Mouse (Mus musculus): Measurements from ENCODE around the gene Zfyve27. TPM values are rescaled to one million over a fixed set of nuclear protein-coding genes. Genes with fewer than 3 reads are reported as not detected.

Gene Zfyve27
- total RNA-seq (2021) (10 to 100 TPM; 43.6 to 47.9 TPM), polyA plus RNA-seq (2012; rRNA removed) (37.6 and 49.2 TPM in 2 replicates)
- long read RNA-seq, transcript Zfyve27-201 (12 exons, 2,573 nt): major isoform, 11 of 38 reads
- long read RNA-seq, partial matches to known transcripts: 0 of 38 reads
- long read RNA-seq, other reads (novel, unspliced or antisense): 27 of 38 reads

DNA sequence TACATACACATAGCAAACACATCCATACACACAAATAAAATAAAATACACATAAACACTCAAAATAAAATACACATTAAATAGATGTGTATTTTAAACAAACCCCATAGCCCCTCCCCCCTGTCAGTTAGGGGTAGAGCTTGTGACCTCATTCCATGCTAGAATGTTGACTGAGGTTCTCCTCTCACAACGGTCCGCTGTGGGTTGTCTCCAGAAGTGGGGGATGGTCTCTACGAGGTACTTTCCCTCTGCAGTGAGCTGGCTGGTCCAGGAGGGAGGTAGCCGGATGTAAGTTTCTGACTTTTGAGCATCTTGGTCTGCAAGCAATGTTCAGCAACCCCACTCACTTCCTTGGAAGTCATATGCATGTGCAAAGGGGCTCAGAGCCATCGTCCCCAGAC is at the start of gene Zfyve27:
Zfyve27 (plus strand) TSS at position 188 of the 400 bp plus-strand sequence.
- no peak for DNase-seq

DNA sequence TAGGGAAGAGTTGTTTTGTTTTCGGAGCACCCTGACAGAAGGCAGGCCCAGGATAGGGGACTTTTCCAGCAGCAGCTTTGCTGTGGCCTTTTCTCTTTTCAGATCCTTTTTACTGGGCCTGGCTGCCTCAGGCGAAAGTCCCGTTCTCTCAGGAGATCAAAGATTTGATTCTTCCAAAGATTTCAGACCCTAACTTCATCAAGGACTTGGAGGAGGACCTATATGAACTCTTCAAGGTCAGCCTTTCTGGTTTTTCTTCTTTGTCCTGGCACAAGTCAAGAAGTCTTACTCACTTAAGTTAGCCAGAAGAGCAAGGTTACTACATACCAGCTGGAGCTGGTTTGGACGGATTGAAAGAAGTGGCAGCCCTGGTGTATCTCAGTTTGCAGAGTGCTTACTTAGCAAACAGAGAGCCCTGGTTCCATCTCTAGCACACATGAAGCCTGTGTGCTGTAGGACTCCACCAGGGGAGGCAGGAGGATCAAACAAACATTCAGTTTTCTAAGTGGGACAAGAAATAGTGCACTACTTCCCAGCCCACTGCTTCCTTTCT is 47.9 kb upstream of the Zfyve27 start:
- DNase-seq: no peak

DNA sequence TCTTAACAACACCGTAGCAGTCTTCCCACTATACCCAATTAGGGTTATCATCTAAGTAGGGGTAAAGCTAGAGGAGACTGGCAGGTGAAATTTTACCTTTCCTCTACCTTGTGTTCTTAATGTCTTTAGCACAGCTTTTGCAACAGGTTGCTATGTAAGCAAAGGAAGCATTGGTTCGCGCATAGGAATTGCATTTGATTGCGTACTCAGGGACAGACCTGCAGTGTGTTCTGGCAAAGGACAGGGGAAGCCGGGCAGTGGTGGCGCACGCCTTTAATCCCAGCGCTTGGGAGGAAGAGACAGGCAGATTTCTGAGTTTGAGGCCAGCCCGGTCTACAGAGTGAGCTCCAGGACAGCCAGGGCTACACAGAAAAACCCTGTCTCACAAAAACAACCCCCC is 45.6 kb upstream of the Zfyve27 start:
- no peak for DNase-seq

DNA sequence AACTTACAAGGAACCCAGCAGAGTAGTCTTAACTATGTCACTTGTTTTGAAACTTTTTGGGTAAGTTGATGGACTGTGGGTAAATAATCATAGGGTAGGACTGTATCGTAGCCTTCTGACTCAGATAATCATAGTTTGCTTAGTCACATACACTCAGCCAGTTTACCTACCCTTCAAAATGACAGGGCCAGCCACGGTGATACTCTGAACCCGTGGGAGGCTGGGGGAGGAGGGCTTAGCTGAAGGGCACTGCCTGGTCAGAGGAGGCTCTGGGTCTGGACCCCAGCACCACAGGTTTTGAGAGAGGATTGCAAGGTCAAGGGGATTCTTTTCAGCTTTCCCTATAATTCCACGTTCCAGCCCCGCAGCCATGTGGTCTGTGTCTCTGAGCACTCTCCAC is 45.2 kb upstream of the Zfyve27 start:
- peak; percentile 64 for DNase-seq

DNA sequence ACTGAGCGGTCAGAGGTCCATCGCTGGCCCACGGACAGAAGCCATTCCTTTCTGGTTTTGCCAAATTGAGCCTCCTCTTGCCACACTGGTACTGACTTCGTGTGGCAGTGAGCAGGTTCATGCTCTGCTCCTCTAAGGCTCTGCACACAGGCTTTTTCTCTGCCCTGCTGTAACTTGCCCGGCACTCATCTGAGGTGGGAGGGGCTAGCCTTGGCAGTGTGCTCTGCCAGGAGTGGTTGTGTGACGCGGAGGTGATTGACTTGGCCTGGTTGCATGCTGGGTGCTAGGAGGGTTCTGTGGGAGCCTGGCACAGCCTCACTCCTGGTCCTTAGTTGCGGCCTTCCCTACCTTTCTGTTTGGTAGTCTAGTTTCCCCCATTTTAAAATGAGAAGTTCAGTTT is 43.3 kb upstream of the Zfyve27 start:
- peak; percentile 64 for DNase-seq

DNA sequence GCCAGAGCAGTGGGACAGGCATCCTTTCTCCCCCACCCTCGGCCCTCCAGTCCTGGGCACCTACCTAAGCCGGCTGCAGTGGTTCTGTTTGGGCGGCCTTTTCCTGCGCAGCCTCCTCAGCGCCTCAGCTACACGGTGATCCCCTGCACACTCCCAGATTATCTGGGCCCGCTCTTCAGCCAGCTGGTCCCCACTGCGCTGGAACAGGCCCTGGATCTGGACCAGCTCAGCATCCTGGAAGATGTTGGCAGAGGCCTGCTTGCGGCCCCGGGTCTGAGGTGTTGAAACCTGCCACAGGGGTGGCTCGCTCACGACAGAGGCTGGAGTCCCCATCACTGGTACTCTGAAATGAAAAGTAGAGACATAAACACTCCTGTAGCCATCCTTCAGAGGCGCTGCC is 39.1 kb upstream of the Zfyve27 start:
- DNase-seq: no peak

DNA sequence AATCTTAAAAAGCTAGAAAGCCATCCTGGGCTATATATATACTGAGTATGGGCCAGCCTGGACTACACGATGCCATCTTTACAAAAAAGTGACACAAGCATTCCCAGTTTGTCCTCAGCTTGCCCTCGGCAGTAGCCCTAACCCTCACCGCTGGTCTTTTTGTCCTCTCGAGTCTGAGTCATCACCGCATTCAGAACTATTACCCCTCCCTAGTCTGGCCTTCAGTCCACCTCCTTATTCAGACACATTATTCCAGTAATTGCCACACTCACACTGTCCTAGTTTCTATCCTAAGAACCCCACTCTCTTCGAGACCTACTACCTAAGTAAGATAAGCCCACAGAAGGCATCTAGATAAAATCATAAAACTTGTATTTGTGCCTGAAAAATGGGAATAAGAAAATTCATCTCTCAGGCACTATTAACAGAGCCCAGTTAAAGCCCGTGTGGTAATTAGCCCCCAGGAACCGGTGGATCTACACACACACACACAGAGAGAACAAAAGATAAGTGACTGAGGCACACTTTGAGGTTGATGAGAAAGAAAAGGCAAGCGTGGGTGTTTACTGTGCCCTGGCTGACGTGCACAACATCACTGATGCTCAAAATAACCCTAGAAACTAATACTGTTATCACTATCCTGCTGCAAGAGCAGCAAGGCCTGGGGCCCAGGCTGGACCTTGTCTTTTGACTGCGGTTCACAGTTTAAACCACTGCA is 38.1 kb upstream of the Zfyve27 start:
- DNase-seq: peak; percentile 66

DNA sequence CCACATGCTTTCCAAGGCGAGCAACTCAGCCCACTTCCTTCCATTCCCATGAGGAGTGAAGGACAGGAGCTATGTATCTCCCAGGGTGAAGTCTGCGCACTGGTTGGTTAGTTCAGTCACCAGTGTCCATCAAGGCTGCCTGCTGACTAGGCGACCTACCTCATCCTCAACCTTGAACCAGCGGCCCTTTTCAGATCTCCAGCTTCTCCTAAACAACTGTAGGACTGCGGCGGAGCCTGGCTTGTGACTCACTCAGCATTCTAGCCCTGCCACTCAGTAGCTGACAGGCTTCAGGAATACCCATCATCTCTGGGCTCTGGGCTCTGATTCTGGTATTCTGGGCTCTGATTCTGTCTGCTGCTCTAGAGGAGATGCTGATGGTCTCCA is 37.5 kb upstream of the Zfyve27 start:
- DNase-seq: peak; percentile 86

DNA sequence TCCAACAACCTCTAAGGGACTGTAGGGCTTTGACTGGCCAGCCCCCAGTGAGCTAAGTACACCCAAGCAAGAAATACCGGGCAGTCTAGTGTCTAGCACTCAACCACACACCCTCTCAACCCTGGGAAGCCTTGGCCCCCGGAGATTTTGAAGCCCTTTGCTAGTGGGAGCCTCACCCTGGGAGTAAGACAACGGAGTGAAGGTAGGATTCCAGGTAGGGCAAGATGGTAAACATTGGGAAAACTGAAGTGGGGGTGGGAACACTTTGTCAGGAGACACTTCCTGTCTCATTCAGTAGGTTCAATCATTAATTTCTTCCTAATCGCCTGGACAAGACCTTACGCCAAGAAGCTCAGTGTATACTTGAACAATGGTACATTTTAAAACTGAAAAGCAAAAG is 36.7 kb upstream of the Zfyve27 start:
- DNase-seq: no peak

DNA sequence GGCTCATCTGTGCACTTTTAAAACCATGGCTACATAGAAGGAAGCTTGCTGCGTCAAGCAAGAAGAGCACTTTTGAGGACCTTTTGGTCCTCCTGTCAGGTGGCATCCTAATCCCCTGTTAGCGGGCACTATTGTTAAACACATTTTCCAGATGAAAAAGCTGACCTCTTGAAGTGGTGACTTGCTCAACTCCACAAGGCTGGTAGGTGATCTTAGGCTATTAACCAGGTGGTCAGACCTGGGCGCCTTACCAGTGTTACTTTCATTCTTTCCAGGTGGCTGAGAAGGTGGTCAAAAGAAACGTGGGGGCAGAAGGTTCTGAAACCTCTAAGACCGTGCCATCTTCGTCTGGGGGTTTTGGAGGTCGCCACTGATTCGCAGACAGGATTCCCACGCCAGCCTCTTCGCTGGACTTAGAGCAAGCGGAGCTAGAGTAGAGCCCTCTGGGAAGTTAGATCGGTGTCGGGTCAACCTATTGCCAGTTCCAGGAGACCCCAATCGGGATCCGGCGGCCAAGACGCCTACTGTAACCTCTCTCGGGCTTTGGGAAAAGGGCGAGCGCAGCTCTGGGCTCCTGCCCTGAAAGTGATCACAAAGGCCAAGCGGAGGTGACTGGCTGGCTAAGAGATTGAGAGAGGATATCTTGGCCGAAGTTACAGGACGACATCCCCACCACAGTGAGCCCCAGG is 35.6 kb upstream of the Zfyve27 start:
- DNase-seq: no peak

DNA sequence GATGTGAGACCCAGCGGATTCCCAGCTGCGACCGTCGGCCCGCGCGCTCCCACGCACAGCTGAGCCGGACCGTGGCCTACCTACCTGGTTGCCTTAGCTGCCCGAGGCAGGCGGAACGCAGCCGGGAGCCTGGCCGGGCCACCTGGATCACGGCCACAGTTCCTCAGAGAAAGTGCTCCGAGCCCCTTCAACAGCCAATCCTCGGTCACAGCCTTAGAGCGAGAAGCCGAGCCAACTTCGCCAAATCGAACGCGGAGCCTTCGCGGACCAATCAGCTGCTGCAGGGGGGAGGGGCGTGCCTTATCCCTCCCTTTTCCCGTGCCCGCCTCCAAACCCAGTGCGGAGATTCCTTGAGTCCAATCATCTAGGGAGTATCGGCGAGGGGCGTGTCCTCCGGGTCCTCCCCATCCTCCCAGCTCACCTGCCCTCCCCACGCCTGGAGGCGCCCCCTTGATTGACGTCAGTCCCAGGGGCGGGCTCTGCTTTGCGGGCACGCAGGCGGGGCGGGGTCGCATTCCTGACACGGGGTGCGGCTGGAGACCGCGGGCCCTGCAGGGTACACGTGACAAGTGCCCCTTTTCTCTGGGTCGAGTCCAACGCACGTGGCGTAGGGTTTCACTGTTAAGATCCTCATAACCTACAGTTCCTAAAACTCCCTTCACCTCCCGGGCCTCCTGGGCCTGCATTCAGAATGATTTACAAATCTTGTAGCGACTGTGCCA is 34.8 kb upstream of the Zfyve27 start, which contains the start of gene Avpi1:
Avpi1 (minus strand) TSS at position 273 of the 722 bp plus-strand sequence.
- DNase-seq: peak; percentile 99

DNA sequence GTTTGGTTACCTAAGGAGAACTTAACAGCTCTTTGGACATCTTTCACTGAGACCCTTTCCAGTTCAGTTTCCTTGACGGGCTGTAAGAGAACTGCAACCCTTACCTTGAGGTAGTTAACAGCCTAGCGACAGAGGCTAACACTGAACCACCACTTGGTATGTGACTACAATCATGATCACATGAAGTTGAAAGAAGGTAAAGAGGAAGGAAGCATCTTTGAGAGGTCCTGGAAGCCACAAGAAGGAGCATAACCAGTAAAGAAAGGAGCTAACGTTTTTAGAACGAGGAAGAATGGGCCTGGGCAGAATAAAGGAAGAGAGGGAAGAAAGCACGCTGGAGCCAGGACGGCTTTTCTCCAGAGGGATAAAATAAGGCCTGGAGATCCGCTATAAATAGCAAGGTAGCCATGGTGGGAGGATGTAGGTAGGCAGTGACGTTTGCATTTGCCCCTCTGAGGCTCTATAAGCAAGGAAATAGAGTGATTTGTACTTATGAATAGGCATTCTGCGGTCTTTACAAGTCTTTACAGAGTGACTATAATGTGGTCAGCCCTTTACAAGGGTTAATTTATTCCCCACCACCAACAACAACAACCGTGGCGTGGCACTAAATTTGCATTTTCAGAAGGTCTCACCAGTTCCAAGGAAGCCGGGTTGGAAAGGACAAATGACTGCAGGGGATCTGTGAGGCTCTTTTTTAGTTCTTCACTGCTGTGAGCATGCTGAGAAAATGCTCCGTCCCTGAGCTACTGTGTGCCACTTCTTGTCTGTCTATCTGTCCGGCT is 34.0 kb upstream of the Zfyve27 start:
- no peak for DNase-seq

DNA sequence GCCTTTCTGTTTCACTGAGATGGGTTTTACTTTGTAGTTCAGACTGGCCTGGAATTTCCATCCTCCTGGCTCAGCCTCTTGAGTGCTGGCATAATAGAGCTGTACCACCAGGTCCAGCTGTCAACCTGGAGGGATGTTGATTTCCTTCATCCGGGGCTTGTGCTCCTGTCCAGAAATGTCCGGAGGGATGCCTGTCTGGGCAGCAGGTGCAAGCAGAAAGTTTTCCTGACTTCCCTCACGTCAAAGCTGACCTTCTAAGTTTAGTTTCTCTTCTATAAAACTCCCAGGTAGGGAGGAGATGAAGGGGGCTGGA is 33.5 kb upstream of the Zfyve27 start:
- DNase-seq: no peak

DNA sequence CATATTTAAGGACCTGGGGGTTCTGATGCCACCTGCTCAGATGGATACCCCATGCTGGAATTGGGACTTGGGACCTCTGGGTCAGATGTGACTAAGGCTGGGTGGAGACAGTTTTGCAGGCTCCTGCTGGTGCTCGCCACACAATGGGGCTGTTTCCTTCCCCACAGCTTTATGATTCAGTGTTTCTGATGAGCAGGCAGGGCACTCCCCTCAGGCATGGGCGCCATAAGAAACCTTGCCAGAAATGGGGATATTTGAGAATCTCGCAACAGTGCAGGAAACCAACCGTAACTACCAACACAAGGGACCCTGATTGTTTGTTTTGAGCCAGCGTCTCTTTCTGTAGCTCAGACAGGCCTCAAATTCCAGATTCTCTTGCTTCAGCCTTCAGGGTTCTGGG is 32.6 kb upstream of the Zfyve27 start:
- no peak for DNase-seq

DNA sequence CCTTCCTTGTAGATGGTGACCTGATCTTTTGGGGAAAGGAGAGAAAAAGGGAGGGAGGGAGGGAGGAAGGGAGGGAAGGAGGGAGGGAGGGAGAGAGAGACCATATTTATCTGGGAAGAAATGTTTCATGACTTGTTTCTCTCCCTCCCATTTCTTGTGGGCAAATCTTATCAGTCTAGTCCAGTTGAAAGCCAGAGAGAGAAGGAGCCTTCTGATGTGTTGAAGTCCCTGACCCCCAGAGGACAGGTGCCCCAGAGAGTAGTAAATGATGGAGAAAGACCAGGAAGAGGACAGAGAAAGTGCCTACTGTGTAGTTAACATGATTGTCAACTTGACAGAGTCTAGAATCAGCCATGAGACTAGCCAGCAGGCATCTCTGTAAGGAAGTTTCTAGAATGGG is 28.7 kb upstream of the Zfyve27 start:
- DNase-seq: no peak

DNA sequence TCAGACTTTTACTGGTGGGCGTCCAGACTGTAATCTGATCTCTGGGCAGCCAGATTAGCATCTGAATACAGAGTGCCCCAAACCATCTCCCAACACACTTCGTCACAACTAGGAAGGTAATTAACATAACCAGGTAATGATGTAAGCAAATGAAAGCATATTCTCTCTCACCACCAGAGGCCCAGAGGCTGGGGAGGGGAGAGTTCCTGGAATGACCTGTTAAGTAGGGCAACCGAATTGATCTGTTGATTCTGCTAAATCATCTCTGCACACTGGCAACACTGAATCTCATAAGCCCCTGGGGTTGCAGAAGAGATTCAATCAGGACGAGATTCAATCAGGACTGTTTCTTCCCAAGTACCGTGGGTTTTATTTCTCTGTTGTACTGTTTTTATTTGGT is 27.6 kb upstream of the Zfyve27 start:
- DNase-seq: no peak

DNA sequence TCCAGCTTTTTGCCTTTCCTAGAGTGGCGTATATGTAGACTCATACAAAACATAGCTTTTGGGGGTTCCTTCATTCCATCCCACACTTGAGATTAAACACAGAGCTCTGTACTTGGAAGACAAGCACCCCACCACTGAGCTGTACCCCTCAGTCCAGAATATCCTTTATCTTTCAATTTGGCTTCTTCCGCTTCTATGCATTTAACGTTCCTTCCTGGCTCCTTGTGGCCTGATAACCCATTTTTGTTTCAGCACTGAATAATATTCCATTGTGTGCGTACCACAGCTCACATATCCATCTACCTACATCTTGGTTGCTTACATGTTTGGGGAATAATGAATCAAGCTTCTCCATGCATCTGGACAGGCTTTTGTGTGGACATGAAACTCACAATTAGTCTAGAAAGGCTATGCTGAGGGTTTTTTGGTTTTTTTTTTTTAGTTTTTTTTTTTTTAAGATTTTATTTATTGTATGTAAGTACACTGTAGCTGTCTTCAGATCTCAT is 26.5 kb upstream of the Zfyve27 start:
- DNase-seq: no peak

DNA sequence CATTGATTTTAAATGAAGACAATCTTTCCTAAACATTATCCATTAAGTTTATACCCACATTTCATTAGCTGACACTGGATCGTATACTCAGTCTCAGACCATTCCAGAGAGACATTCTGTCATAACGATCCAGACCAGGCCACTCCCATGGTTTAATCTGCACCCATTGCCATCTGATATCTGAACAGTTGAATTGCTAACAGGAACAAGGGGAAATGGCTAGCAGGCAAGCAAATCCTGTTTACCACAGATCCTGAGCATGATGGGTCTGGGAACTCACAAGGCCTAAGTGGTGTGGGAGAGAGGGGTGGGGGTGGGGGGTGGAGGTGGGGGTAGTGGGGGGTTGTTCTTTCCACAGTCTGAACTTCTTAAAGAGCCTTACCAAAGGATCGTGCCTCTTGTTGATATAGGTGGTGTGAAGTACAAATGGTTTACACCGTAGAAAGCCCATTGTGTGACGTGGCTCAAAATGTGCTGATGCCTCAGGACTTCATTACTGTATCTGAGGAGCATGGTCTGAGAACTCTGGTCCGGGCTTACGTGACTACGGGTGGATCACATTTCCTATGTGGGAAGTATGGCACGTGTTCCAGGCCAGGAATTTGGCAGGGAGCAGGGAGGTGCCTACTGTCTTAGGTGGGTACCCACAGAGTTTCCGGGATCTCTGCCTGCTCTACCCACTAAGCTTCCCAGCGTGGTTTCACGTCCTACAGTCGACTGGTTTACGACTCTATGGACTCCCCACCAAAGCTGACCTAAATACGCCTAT is 25.1 kb upstream of the Zfyve27 start:
- DNase-seq: no peak

DNA sequence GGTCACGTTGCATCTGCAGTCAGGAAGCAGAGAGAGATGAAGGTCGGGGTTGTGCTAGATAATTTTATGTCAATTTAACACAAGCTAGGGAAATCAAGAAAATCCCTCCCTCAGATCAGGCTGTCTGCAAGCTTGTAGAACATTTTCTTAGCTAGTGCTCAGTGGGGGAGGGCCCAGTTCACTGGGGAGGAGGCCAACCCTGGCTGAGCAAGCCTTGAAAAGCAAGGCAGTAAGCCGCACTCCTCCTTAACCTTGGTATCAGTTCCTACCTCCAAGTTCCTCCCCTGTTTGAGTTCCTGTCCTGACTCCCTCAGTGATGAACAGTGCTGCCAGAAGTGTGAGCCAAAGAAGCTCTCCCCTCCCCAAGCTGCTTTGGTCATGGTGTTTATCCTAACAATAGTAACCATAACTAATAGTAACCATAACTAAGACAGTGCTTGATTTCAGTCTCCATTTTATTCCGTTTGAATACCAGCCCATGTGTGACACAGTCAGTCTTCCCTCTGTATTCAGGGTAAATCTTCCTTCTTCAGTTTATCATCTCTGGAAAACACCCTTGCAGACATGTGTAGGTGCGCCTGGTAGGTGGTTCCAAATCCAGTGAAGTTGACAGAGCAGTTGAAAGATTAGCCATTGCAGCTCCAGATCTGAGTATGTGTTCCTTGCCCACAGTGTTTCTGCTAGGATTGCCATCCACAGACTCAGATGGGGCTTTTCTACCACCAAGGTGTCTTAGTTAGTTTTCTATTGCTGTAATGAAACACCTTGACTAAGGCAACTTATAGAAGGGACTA is 23.8 kb upstream of the Zfyve27 start:
- DNase-seq: no peak

DNA sequence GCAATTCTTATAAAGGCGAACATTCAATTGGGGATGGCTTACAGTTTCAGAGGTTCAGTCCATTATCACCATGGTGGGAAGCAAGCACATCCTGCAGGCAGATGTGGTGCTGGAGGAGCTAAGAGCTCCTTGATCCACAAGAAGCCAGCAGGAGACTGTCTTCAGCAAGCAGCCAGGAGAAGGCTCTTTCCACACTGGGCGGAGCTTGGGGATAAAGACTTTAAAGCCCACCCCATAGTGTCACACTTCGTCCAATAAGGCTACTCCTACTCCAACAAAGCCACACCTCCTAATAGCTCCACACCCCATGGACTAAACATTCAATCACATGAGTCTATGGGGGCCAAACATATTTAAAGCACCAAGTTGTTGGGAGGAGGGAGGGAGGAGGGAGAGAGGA is 21.8 kb upstream of the Zfyve27 start:
- no peak for DNase-seq

Measured in adrenal gland, adult 2 months (tissue).